8 mouse cellular contexts compared by ENCODE assay signal in the genomic region with DNA sequence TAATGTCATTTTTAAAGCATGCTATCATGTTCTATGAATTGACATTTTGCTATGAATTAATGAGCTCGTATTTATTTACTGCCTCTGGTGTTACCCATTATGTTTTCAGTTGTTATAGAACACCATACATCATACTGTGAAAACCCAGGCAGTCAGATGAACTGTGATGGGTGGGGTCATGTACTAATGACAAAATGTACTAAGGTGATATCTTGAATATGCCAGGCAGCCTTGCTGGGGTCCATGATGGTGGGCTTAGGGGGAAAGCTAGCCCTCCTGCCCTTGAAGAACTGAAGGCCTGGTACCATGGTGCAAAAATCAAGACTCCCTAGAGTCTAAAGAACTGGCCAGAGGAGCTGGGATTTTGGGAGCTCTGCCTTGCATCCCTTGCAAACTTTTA. TPM values are rescaled to one million over a fixed set of nuclear protein-coding genes. Genes with fewer than 3 reads are reported as not detected.
A peak's percentile ranks its signal among the peaks of the same experiment; 100 is the strongest.
DNase-seq lines count a peak whose midpoint lies in the region; ATAC-seq and TF ChIP-seq lines count a peak whose summit lies in the region.
"Had no signal": no experiment of that assay in that cellular context is flagged by ENCODE, and none has a peak within 500 bp of the region (broad histone marks: within the 10 kb centered on the region; RNA-seq: fewer than 3 reads in every experiment).

No protein-coding gene starts in this region.

- H3K27ac ChIP-seq in layer of hippocampus, adult 2 months: peak overlapping the region; percentile 36
- 0 out of 2 replicates have a peak overlapping the region, but pooled peaks have one; percentile 58 for H3K27ac ChIP-seq in embryonic facial prominence, embryonic 15.5 days (replicated peaks)
- H3K27ac ChIP-seq in hindbrain, embryonic 14.5 days: peak overlapping the region; percentile 86
- H3K27ac ChIP-seq in midbrain, embryonic 16.5 days (ENCODE audit: low read length): no peak overlapping the region; the same call in 1 of the 2 replicates
- H3K27ac ChIP-seq: liver, embryonic 14.5 days had no signal

- H3K27me3 ChIP-seq in embryonic facial prominence, embryonic 15.5 days: no peaks in the 10 kb centered on the region
- H3K27me3 ChIP-seq in hindbrain, embryonic 14.5 days (ENCODE audit: control insufficient read depth, insufficient read depth, low read length): no peaks in the 10 kb centered on the region
- no peaks in the 10 kb centered on the region for H3K27me3 ChIP-seq in midbrain, embryonic 16.5 days (ENCODE audit: control insufficient read depth, insufficient read depth, low read depth, low read length)

- TF ChIP-seq CTCF in layer of hippocampus, adult 2 months (conservative IDR thresholded peaks at IDR 0.05): no peak

- H3K36me3 ChIP-seq in embryonic facial prominence, embryonic 15.5 days: no peaks in the 10 kb centered on the region
- H3K36me3 ChIP-seq in hindbrain, embryonic 14.5 days (replicated peaks; ENCODE audit: control insufficient read depth, insufficient read depth): no peaks in the 10 kb centered on the region
- H3K36me3 ChIP-seq in midbrain, embryonic 16.5 days (ENCODE audit: control insufficient read depth, insufficient read depth, low read length): no peaks in the 10 kb centered on the region

- H3K4me3 ChIP-seq in layer of hippocampus, adult 2 months: no peak overlapping the region
- no peak overlapping the region for H3K4me3 ChIP-seq in embryonic facial prominence, embryonic 15.5 days (replicated peaks)
- no peak overlapping the region for H3K4me3 ChIP-seq in hindbrain, embryonic 14.5 days (replicated peaks; ENCODE audit: low read length)
- H3K4me3 ChIP-seq in midbrain, embryonic 16.5 days (ENCODE audit: low read depth, low read length): no peak overlapping the region

- no peak for DNase-seq in layer of hippocampus, adult 2 months (ENCODE audit: low spot score in 2 of 2)
- DNase-seq in layer of hippocampus, adult 11-12 months (ENCODE audit: low spot score): no peak
- DNase-seq in hindbrain, embryonic 14.5 days (ENCODE audit: low spot score): no peak
- DNase-seq in frontal cortex, postnatal 10 days (ENCODE audit: low spot score in 2 of 2): no peak
- no peak for DNase-seq in spleen, postnatal 14 days (ENCODE audit: low spot score in 2 of 2)

- no peak overlapping the region for H3K9ac ChIP-seq in embryonic facial prominence, embryonic 15.5 days
- 0 out of 2 replicates have a peak overlapping the region, but pooled peaks have one; percentile 51 for H3K9ac ChIP-seq in hindbrain, embryonic 14.5 days
- H3K9ac ChIP-seq in midbrain, embryonic 16.5 days (ENCODE audit: low read depth, low read length): no peak overlapping the region
- H3K9ac ChIP-seq: liver, embryonic 14.5 days had no signal

- peaks cover 10% of the 10 kb centered on the region for H3K4me1 ChIP-seq in embryonic facial prominence, embryonic 15.5 days
- peaks cover 10% of the 10 kb centered on the region; the same call in 1 of the 2 replicates for H3K4me1 ChIP-seq in hindbrain, embryonic 14.5 days (replicated peaks; ENCODE audit: control insufficient read depth, insufficient read depth, low read length)
- H3K4me1 ChIP-seq in midbrain, embryonic 16.5 days (ENCODE audit: control insufficient read depth, insufficient read depth, low read length): peaks cover 7% of the 10 kb centered on the region

- 0 out of 2 replicates have a peak overlapping the region, but pooled peaks have one; percentile 59 for H3K4me2 ChIP-seq in embryonic facial prominence, embryonic 15.5 days (replicated peaks)
- peak overlapping the region; percentile 55 for H3K4me2 ChIP-seq in hindbrain, embryonic 14.5 days (replicated peaks)
- no peak overlapping the region for H3K4me2 ChIP-seq in midbrain, embryonic 16.5 days (ENCODE audit: low read length)

- no peaks in the 10 kb centered on the region for H3K9me3 ChIP-seq in embryonic facial prominence, embryonic 15.5 days (replicated peaks)
- no peaks in the 10 kb centered on the region for H3K9me3 ChIP-seq in hindbrain, embryonic 14.5 days (ENCODE audit: control insufficient read depth, low read length)
- H3K9me3 ChIP-seq in midbrain, embryonic 16.5 days (replicated peaks; ENCODE audit: control insufficient read depth, low read length, poor library complexity, severe bottlenecking): no peaks in the 10 kb centered on the region

- ATAC-seq in embryonic facial prominence, embryonic 15.5 days (ENCODE audit: insufficient number of reproducible peaks, low FRiP score, low TSS enrichment, low read depth): no peak
- ATAC-seq in hindbrain, embryonic 14.5 days (ENCODE audit: low FRiP score): no peak
- ATAC-seq in midbrain, embryonic 16.5 days: peak; percentile 18; the same call in 1 of the 2 replicates

- WGBS in embryonic facial prominence, embryonic 15.5 days: 82% methylated on average over 1 of the region's 1 CpGs
- 71% methylated on average over 1 of the region's 1 CpGs for WGBS in hindbrain, embryonic 14.5 days
- 98% methylated on average over 1 of the region's 1 CpGs for WGBS in midbrain, embryonic 16.5 days

RNA-seq across cellular contexts. Expression of a gene that starts 8.0 kb away (rescaled TPM):
- total RNA-seq in layer of hippocampus, adult 2 months (2021): 10 to 100 TPM; 23.8 to 24.3 TPM
- polyA plus RNA-seq in embryonic facial prominence, embryonic 15.5 days (2015; fragmentation: Nextera tagmentation; extraction: Ambion mirVana): 14.1 TPM in 2 replicates
- 12.0 and 14.0 TPM in 2 replicates for polyA plus RNA-seq in hindbrain, embryonic 14.5 days (2014; fragmentation: Nextera tagmentation; extraction: Ambion mirVana)
- 11.7 and 12.7 TPM in 2 replicates for polyA plus RNA-seq in midbrain, embryonic 16.5 days (2015; fragmentation: Nextera tagmentation; extraction: Ambion mirVana)

RNA-seq across cellular contexts. Expression of a gene that starts 31.7 kb away (rescaled TPM):
- 1,000 to 10,000 TPM; 2,009 to 2,049 TPM for total RNA-seq in layer of hippocampus, adult 2 months (2021)
- polyA plus RNA-seq in embryonic facial prominence, embryonic 15.5 days (2015; fragmentation: Nextera tagmentation; extraction: Ambion mirVana): 1,372 and 1,471 TPM in 2 replicates
- polyA plus RNA-seq in hindbrain, embryonic 14.5 days (2014; fragmentation: Nextera tagmentation; extraction: Ambion mirVana): 2,705 and 2,824 TPM in 2 replicates
- 2,757 and 3,016 TPM in 2 replicates for polyA plus RNA-seq in midbrain, embryonic 16.5 days (2015; fragmentation: Nextera tagmentation; extraction: Ambion mirVana)

RNA-seq across cellular contexts. Expression of a gene that starts 57.5 kb away (rescaled TPM):
- 100 to 1,000 TPM; 185 to 207 TPM for total RNA-seq in layer of hippocampus, adult 2 months (2021)
- polyA plus RNA-seq in embryonic facial prominence, embryonic 15.5 days (2015; fragmentation: Nextera tagmentation; extraction: Ambion mirVana): 240 and 248 TPM in 2 replicates
- polyA plus RNA-seq in hindbrain, embryonic 14.5 days (2014; fragmentation: Nextera tagmentation; extraction: Ambion mirVana): 264 and 278 TPM in 2 replicates
- polyA plus RNA-seq in midbrain, embryonic 16.5 days (2015; fragmentation: Nextera tagmentation; extraction: Ambion mirVana): 270 and 286 TPM in 2 replicates
